Mouse (Mus musculus) liver, adult 2 months (tissue): ENCODE results near the gene Drc3.

Experiments used
- CTCF ChIP-seq: fragments of 200-500 bp; IDR thresholded peaks from 2 replicates; pipeline ENCODE4 v1.5.1; 2011; ENCODE audit warnings: low read depth, low read length, control low read depth
- POLR2A ChIP-seq: fragments of 200-500 bp; IDR thresholded peaks from 2 replicates; pipeline ENCODE4 v1.6.1; 2011; ENCODE audit warnings: low read length, control low read depth; ENCODE audit not compliant: insufficient read depth; ENCODE audit errors: extremely low read depth

- TF ChIP-seq POLR2A (no peak), CTCF (no peak)
Measured at GRCm38 (mm10) chr11:60366239-60367019, 13.3 kb downstream of the Drc3 start.
